Mouse (Mus musculus): ENCODE measurements at regions not wholly inside any gene's neighbourhood (a gene's known extent, or its start where the extent isn't known, plus 50 kb on each side); places are given as distances from the start of the nearest gene placed in this dataset.

GRCm38 (mm10) chr2:45859445-45859844 lies 742.2 kb upstream of the Zeb2 start:
- TF ChIP-seq POLR2A (IDR thresholded peaks at IDR 0.05; ENCODE audit: low read depth, low read length) (no peak), CTCF (IDR thresholded peaks at IDR 0.05; ENCODE audit: extremely low read depth, insufficient read depth, insufficient read length, insufficient replicate concordance) (no peak)
